Mouse (Mus musculus): ENCODE results near the gene Proca1. TPM values are rescaled to one million over a fixed set of nuclear protein-coding genes. Genes with fewer than 3 reads are reported as not detected.

Gene Proca1
- polyA plus RNA-seq, 1 experiment = not detected

DNA sequence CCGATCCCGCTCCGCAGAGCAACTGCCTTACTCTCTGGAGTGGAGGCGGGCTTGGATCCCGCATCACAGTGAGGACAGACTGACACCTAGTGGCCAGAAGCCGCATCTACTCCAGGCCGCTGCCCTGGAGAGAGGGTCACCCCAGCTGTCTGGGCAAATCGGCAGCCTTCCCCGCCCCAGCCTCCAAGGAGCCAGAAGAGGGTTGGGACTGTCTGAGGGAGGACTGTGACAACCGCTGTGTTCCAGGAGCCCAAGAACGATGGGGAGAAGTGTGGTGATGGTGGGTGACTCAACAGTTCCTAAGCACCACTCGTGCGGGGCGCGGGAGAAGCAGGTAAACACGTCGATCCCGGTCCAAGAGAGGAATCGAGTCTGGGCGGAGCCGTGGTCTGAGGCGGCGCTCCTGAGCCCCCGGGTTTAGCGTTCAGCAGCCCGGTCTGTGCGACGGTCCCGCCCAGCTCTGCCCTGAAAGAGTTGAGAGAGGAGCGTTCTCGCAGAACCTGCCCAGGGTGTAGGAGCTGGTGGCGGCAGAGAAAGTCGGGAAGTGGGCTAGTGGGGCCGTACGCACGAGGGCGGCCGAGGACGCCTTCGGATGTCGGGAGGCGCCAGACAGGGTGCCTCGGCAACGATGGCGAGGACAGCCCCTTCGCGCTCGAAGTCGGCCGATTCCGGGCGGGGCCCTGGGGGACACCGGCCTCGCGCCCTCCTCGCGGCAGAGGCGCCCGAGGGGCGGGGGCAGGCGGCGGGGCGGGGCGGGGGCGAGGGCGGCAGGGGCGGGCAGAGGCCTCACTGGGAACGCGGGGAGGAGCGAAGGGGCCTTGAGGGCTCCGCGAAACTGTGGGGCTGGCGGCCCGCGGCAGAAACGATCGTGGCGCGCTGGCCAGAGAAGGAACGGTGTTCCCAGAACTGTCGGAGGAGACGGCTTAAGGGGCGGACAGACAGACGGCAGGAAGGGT lies 15.0 kb upstream of the Proca1 start:
- Histone ChIP-seq H3K4me1 (ENCODE audit: control insufficient read depth) (peaks cover 76% of the 10 kb centered on the region), H3K9me3 (ENCODE audit: control insufficient read depth, low read length) (no peaks in the 10 kb centered on the region), H3K4me3 (replicated peaks) (peak overlapping the region; percentile 88), H3K27me3 (ENCODE audit: control insufficient read depth) (no peaks in the 10 kb centered on the region), H3K36me3 (ENCODE audit: control insufficient read depth) (peaks cover 41% of the 10 kb centered on the region)
- TF ChIP-seq TAL1 (IDR thresholded peaks at IDR 0.05; ENCODE audit: low read length) (no peak), GATA1 (IDR thresholded peaks at IDR 0.05; ENCODE audit: low read length) (no peak)

DNA sequence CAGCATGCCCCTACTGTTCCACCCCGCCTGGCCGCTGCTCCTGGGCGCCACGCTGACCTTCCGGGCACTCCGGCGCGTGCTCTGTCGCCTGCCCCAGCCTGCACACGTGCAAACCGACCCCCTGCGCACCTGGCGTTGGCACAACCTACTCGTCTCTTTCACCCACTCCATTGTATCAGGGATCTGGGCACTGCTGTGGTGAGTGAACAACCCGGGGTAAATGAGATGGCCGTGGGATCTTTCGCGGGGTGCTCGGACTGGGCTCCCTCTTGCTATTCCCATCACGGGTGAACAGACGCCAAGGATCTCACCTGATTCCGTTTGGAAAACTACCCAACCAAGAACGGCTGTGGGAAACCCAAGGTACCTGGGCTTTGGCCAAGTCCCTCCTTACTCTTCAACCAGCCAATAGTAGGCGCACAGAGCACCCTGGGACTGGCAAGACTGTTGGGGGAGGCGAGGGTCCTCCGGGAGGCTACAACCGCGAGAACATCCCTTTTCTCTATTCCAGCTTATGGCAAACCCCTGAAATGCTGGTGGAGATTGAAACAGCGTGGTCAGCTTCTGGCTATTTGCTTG lies 14.2 kb upstream of the Proca1 start:
- peaks cover 41% of the 10 kb centered on the region for H3K36me3 ChIP-seq (ENCODE audit: control insufficient read depth)
- H3K27me3 ChIP-seq (ENCODE audit: control insufficient read depth) = no peaks in the 10 kb centered on the region
- TF ChIP-seq GATA1 (IDR thresholded peaks at IDR 0.05; ENCODE audit: low read length) (no peak), TAL1 (IDR thresholded peaks at IDR 0.05; ENCODE audit: low read length) (no peak)
- no peaks in the 10 kb centered on the region for H3K9me3 ChIP-seq (ENCODE audit: control insufficient read depth, low read length)
- peaks cover 80% of the 10 kb centered on the region for H3K4me1 ChIP-seq (ENCODE audit: control insufficient read depth)
- H3K4me3 ChIP-seq (replicated peaks) = peak overlapping the region; percentile 88

DNA sequence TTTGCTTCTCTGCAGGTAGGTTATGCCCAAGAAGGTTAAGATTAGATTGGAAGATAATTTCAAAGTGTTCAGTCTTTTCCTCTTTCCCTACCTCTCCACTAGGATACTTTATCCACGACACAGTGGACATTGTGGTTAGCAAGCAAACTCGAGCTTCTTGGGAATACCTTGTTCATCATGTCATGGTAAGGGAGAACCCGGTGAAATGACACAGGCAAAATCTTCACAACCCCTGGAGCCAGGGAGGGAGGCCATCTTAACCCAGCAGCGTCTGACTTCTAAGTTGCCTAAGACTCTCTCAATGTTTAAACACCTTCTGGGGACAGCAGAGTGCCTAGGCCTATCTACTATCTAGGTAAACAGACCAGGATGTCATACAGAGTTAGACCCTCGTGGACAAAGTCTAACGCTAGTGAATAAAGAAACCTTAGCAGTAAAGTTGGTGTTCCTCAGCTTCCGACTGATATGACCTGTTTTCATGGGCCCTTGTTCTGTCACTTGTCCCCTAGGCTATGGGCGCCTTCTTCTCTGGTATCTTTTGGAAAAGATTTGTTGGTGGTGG lies 13.7 kb upstream of the Proca1 start:
- Histone ChIP-seq H3K4me3 (replicated peaks) (peak overlapping the region; percentile 88), H3K4me1 (ENCODE audit: control insufficient read depth) (peaks cover 78% of the 10 kb centered on the region), H3K27me3 (ENCODE audit: control insufficient read depth) (no peaks in the 10 kb centered on the region), H3K36me3 (ENCODE audit: control insufficient read depth) (peaks cover 41% of the 10 kb centered on the region), H3K9me3 (ENCODE audit: control insufficient read depth, low read length) (no peaks in the 10 kb centered on the region)
- TF ChIP-seq GATA1 (IDR thresholded peaks at IDR 0.05; ENCODE audit: low read length) (peak; percentile 68), TAL1 (IDR thresholded peaks at IDR 0.05; ENCODE audit: low read length) (no peak)

DNA sequence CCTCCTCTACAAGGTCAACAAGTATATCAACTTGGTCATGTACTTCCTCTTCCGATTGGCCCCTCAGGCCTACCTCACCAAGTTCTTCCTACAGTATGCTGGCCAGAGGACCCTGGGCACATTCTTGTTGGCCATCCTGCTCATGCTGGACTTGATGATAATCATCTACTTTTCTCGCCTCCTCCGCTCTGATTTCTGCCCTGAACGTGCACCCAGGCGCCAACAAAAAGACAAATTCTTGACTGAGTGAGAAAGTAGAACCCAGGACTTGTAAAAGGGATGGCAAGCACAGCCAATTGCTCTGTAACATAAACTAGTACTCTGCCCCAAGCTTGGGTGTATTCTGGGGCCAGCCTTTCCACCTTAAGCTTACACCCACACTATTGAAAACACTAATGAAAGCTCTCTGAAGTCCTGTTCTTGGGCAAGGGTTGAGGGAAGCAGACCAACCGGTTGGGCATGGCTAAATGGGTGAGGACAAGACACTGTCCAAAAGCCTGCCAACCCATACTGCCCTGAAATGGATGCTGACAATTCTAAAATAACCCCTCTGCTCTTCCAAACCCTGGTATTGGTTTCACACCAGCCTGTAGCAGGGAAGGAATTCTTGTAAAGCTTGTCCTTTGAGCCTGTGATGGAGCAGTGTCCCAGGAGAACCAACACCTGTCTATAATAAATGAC lies 13.0 kb upstream of the Proca1 start:
- Histone ChIP-seq H3K4me3 (replicated peaks) (peak overlapping the region; percentile 88), H3K27me3 (ENCODE audit: control insufficient read depth) (no peaks in the 10 kb centered on the region), H3K4me1 (ENCODE audit: control insufficient read depth) (peaks cover 74% of the 10 kb centered on the region), H3K36me3 (ENCODE audit: control insufficient read depth) (peaks cover 41% of the 10 kb centered on the region), H3K9me3 (ENCODE audit: control insufficient read depth, low read length) (no peaks in the 10 kb centered on the region)
- TF ChIP-seq TAL1 (IDR thresholded peaks at IDR 0.05; ENCODE audit: low read length) = no peak
- TF ChIP-seq GATA1 (IDR thresholded peaks at IDR 0.05; ENCODE audit: low read length) = no peak

DNA sequence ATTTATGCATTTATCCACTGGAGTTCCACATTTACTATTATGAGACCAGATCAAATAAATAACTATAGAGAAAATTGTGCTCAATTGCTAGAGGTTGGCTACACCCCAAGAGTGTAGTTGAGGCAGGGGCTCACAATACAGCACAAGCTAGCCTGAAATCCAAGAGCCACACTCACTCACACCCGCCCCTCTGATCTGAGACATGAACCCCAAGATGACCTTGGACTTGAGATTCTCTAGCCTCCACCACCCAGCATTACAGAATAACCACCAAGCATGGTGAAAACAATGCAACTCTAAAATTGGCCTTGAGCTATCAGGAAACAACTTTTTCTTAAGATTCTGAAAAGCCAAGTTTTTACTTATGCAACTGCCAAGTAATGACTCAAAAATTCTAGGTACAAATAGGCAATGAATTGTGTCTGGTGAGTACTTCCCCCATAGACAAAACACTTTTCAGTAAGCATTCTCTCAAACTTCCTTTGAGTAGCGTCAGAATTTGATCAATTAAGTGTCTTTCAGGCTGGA lies 11.3 kb upstream of the Proca1 start:
- Histone ChIP-seq H3K4me3 (replicated peaks) (peak overlapping the region; percentile 88), H3K9me3 (ENCODE audit: control insufficient read depth, low read length) (no peaks in the 10 kb centered on the region), H3K36me3 (ENCODE audit: control insufficient read depth) (peaks cover 41% of the 10 kb centered on the region), H3K4me1 (ENCODE audit: control insufficient read depth) (peaks cover 66% of the 10 kb centered on the region), H3K27me3 (ENCODE audit: control insufficient read depth) (peaks cover 13% of the 10 kb centered on the region)
- no peak for TF ChIP-seq TAL1 (IDR thresholded peaks at IDR 0.05; ENCODE audit: low read length)
- TF ChIP-seq GATA1 (IDR thresholded peaks at IDR 0.05; ENCODE audit: low read length) = no peak

DNA sequence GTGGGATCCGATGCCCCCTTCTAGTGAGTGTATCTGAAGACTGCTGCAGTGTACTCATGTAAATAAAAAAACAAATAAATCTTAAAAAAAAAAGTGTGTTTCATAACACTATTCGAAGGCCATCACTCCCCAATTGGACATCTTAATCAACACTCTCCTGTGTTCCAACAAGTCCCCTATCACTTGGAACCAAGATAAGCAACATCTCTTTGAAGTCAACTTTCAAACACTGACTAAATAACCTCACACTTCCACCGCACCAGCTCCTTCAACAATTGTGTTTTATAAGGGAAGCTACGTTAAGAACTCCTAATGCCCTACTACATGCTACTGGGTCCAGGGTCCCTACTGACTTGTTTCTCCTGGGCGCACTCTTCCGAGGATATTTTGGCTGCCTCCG lies 10.7 kb upstream of the Proca1 start:
- H3K9me3 ChIP-seq (ENCODE audit: control insufficient read depth, low read length) = no peaks in the 10 kb centered on the region
- H3K36me3 ChIP-seq (ENCODE audit: control insufficient read depth) = peaks cover 41% of the 10 kb centered on the region
- TF ChIP-seq GATA1 (IDR thresholded peaks at IDR 0.05; ENCODE audit: low read length) (no peak), TAL1 (IDR thresholded peaks at IDR 0.05; ENCODE audit: low read length) (no peak)
- H3K27me3 ChIP-seq (ENCODE audit: control insufficient read depth) = peaks cover 19% of the 10 kb centered on the region
- H3K4me3 ChIP-seq (replicated peaks) = peak overlapping the region; percentile 88
- peaks cover 63% of the 10 kb centered on the region for H3K4me1 ChIP-seq (ENCODE audit: control insufficient read depth)

DNA sequence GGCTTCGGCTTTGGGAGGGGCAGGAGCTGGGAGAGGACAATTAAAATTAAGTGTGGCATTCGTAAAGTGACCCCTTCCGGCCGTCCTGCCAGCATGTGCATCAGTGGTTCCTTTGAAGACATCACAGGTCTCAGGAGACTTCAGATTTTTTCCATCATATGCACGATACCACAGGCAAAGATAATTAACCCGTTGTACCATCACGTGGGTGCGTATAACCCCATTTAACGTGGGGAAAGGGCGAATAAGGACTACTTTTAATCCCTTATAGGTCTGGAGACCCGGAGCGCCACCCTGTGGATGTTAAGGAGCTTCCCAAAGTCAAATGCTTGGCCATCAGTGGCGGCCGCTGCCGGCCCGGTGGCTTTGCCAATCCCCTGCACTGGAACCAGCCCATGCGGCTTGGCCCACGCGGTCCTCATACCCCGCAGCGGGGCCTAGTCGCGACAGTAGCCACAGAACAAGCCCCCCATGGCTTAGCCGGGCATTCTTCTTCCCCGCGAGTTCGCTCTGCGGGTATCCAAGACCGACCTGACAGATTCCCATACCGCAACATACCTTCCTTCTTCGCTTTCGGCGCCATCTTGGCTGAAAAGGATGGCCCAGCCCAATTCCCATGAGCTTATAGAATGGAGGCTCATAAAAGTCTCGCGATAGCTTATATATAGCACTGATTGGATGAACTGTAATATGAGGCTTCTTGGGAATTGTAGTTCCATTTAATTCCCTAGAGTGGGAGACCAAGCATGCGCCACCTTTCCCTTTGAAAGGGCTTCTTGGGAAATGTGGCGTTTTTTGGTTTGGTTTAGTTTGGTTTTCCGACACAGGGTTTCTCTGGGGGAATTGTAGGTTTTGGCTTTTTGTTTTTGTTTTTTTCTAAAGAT lies 10.0 kb upstream of the Proca1 start, which contains the start of gene Rpl23a:
Gene Rpl23a, minus strand, starts transcription at position 624 of the 884 bp plus-strand sequence.
- Histone ChIP-seq H3K4me3 (replicated peaks) (peak within 1 kb of the TSS; percentile 88), H3K36me3 (ENCODE audit: control insufficient read depth) (peaks cover 41% of the 10 kb centered on the region), H3K27me3 (ENCODE audit: control insufficient read depth) (peaks cover 26% of the 10 kb centered on the region), H3K9me3 (ENCODE audit: control insufficient read depth, low read length) (peaks cover 2% of the 10 kb centered on the region; the same call in 1 of the 2 replicates), H3K4me1 (ENCODE audit: control insufficient read depth) (peaks cover 56% of the 10 kb centered on the region)
- no peak for TF ChIP-seq GATA1 (IDR thresholded peaks at IDR 0.05; ENCODE audit: low read length)
- no peak for TF ChIP-seq TAL1 (IDR thresholded peaks at IDR 0.05; ENCODE audit: low read length)

Data from erythroblast, embryonic 14.5 days (primary cell).